Mouse (Mus musculus) testis, adult 2 months (tissue): ENCODE data around the gene Pja2. TPM values are rescaled to one million over a fixed set of nuclear protein-coding genes. Genes with fewer than 3 reads are reported as not detected.

ENCODE experiments used
- H3K27ac ChIP-seq: fragments of 200-500 bp; 2 replicates; pipeline ENCODE4 v1.5.1; 2012; ENCODE audit warnings: low read depth, low read length; ENCODE audit not compliant: control insufficient read depth, insufficient read depth
- H3K27me3 ChIP-seq: fragments of 200-500 bp; 2 replicates; pipeline ENCODE4 v1.6.1; 2012; ENCODE audit warnings: mild to moderate bottlenecking, low read length, moderate library complexity; ENCODE audit not compliant: control insufficient read depth, insufficient read depth
- H3K36me3 ChIP-seq: fragments of 200-500 bp; 2 replicates; pipeline ENCODE4 v1.6.1; 2012; ENCODE audit warnings: mild to moderate bottlenecking, low read length; ENCODE audit not compliant: control insufficient read depth, insufficient read depth
- H3K4me1 ChIP-seq: fragments of 200-500 bp; 2 replicates; pipeline ENCODE4 v1.6.1; 2012; ENCODE audit warnings: low read length; ENCODE audit not compliant: control insufficient read depth, insufficient read depth
- H3K4me3 ChIP-seq: fragments of 200-500 bp; 2 replicates; pipeline ENCODE4 v1.5.1; 2012; ENCODE audit warnings: low read depth, mild to moderate bottlenecking, low read length, moderate library complexity, mixed read lengths; ENCODE audit not compliant: control insufficient read depth
- CTCF ChIP-seq: fragments of 200-500 bp; IDR thresholded peaks from 2 replicates; pipeline ENCODE4 v1.5.1; 2012; ENCODE audit warnings: low read depth, mild to moderate bottlenecking, inconsistent platforms, low read length, moderate library complexity; ENCODE audit not compliant: control insufficient read depth, insufficient read depth, insufficient replicate concordance
- POLR2A ChIP-seq: fragments of 200-500 bp; IDR thresholded peaks from 2 replicates; pipeline ENCODE4 v1.6.1; 2012; ENCODE audit warnings: low read depth, mild to moderate bottlenecking, inconsistent platforms, low read length, moderate library complexity; ENCODE audit not compliant: control insufficient read depth
- polyA plus RNA-seq: library from polyadenylated mRNA; depleted of rRNA; stranded (reverse); fragments of >200 nt; gene quantifications from 2 replicates; pipeline ENCODE4 v1.2.3, GENCODE M21; 2012

Pja2 gene
- polyA plus RNA-seq, 1 experiment, result 16.0 TPM

GRCm38 (mm10) chr17:64277649-64278212, 54.0 kb downstream of the Pja2 start:
- Histone ChIP-seq H3K4me1 (peaks cover 2% of the 10 kb centered on the region), H3K27me3 (no peaks in the 10 kb centered on the region), H3K36me3 (no peaks in the 10 kb centered on the region), H3K27ac (no peak overlapping the region), H3K4me3 (no peak overlapping the region)
- TF ChIP-seq CTCF, result no peak
- no peak for TF ChIP-seq POLR2A

- Histone ChIP-seq H3K4me3 (no peak overlapping the region), H3K36me3 (no peaks in the 10 kb centered on the region), H3K27me3 (no peaks in the 10 kb centered on the region), H3K27ac (no peak overlapping the region), H3K4me1 (peaks cover 2% of the 10 kb centered on the region)
- TF ChIP-seq CTCF (no peak), POLR2A (no peak)
Observed at GRCm38 (mm10) chr17:64276666-64277065, 55.0 kb downstream of the Pja2 start.

- TF ChIP-seq CTCF (no peak), POLR2A (no peak)
- Histone ChIP-seq H3K27ac (no peak overlapping the region), H3K4me1 (peaks cover 2% of the 10 kb centered on the region), H3K27me3 (no peaks in the 10 kb centered on the region), H3K4me3 (no peak overlapping the region), H3K36me3 (no peaks in the 10 kb centered on the region; the same call in 1 of the 2 replicates)
Observed at GRCm38 (mm10) chr17:64275188-64275587, 56.5 kb downstream of the Pja2 start.

- Histone ChIP-seq H3K36me3 (no peaks in the 10 kb centered on the region; the same call in 1 of the 2 replicates), H3K4me3 (no peak overlapping the region), H3K27me3 (no peaks in the 10 kb centered on the region), H3K4me1 (peaks cover 2% of the 10 kb centered on the region), H3K27ac (no peak overlapping the region)
- TF ChIP-seq POLR2A, result no peak
- no peak for TF ChIP-seq CTCF
Observed at GRCm38 (mm10) chr17:64274341-64275105, 57.2 kb downstream of the Pja2 start.

- no peaks in the 10 kb centered on the region for H3K27me3 ChIP-seq
- no peak overlapping the region for H3K27ac ChIP-seq
- no peaks in the 10 kb centered on the region for H3K4me1 ChIP-seq
- TF ChIP-seq CTCF (no peak), POLR2A (no peak)
- H3K4me3 ChIP-seq, result no peak overlapping the region
- no peaks in the 10 kb centered on the region; the same call in none of the 2 replicates for H3K36me3 ChIP-seq
Observed at GRCm38 (mm10) chr17:64260571-64260970, 71.1 kb downstream of the Pja2 start.

- Histone ChIP-seq H3K4me3 (no peak overlapping the region), H3K4me1 (no peaks in the 10 kb centered on the region), H3K27me3 (no peaks in the 10 kb centered on the region), H3K36me3 (no peaks in the 10 kb centered on the region), H3K27ac (no peak overlapping the region)
- TF ChIP-seq CTCF (no peak), POLR2A (no peak)
Observed at GRCm38 (mm10) chr17:64248246-64248645, 83.5 kb downstream of the Pja2 start.

- Histone ChIP-seq H3K27me3 (no peaks in the 10 kb centered on the region), H3K36me3 (no peaks in the 10 kb centered on the region), H3K27ac (no peak overlapping the region), H3K4me3 (no peak overlapping the region), H3K4me1 (peaks cover 3% of the 10 kb centered on the region; the same call in 1 of the 2 replicates)
- TF ChIP-seq POLR2A (no peak), CTCF (no peak)
Observed at GRCm38 (mm10) chr17:64242898-64243297, 88.8 kb downstream of the Pja2 start.
